Mouse (Mus musculus): Measurements from ENCODE around the gene Vcam1.

- TF ChIP-seq CTCF (IDR thresholded peaks at IDR 0.05; ENCODE audit: low read depth) (no peak), EP300 (IDR thresholded peaks at IDR 0.05; ENCODE audit: low read depth) (no peak)
These were observed 15.0 kb downstream of the Vcam1 start for GRCm38 (mm10) chr3:116114249-116115188.

All from heart, postnatal 0 days (tissue).